Mouse (Mus musculus) lung, postnatal 25 days (tissue): Measurements from ENCODE around the gene Wdr60.
A peak's percentile ranks its signal among the peaks of the same experiment; 100 is the strongest.
"Not testable (repeated sequence)": the region's sequence is repeated elsewhere in the genome, so short reads cannot be mapped to it uniquely, and the experiment has no call there.

Source experiments
- DNase-seq: peaks from one replicate; pipeline ENCODE4 v3.0.0; 2022; ENCODE audit warnings: low spot score

Wdr60 gene

GRCm38 (mm10) chr12:116262555-116263341, at the start of gene Wdr60:
Wdr60 (minus strand) TSS chr12:116263022.
- peak; percentile 88 for DNase-seq

GRCm38 (mm10) chr12:116308612-116309011, 45.8 kb upstream of the Wdr60 start:
- no peak for DNase-seq

- no peak for DNase-seq
These were observed 45.0 kb upstream of the Wdr60 start for GRCm38 (mm10) chr12:116307870-116308269.

DNA sequence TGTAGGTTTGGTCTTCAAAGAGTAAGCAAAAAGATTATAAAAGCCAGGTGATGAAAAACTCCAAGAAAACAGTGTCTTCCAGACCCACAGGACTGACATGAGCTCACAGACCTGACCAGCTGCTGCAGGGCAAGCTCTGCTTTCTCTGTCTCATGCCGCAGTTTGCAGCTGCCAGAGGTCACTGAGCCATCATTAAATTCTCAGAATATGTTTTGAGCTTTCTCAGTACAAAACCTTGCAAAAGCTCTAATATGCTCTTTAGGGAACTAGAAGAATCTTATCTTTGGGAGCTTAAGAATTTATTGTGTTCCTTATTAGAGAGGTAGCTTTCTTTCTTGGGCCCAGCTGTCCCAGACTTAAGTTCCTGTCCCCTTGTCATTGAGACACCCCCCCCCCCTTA, 43.2 kb upstream of the Wdr60 start:
- DNase-seq: no peak

- no peak for DNase-seq
These were observed 39.4 kb upstream of the Wdr60 start for GRCm38 (mm10) chr12:116302181-116302580.

DNA sequence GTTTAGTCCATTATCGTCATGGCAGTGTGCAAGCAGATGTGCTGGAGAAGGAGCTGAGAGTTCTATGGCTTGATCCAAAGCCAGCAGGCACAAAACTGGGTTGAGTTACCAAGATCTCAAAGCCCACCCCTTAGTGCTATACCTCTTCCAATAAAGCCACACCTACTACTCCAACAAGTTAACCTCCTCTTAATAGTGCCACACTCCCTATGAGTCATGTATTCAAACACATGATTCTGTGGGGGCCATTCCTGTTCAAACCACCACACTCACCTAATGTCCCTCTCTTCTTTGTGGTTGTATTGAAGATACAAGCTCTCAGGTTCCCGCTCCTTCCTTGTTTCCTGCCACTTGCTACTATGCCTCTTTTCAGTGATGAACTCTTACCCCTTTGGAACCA, 37.1 kb upstream of the Wdr60 start:
- no peak for DNase-seq

DNA sequence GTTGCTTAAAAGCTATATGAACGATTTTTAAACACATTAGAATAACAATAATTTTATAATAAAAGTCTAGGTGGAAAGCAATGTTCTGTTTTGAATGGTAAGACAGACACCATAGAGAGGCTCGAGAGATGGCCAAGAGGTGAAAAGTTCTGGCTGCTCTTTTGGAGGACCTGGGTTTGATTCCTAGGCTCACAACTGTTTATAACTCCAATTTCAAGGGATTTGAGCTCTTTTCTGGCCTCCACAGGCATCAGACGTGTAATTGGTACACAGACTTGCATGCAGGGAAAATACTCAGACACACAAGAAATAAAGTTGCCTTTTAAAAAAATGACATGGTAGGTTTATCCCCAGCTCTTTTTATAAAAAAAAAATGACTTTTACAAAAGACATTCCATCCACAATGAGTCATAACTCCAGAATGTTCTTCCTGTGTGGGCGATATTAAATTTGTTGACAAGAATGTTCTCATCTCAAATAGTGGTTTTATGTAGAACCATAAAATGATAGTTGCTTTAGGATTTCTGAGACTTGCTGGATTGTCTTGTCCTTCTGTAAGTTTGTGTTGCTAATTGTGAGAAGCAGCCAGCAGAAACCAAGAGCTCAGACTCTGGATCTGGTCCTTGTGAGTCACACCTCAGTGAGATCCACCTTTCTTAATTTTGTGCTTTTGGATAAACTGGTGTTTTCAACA, 30.9 kb upstream of the Wdr60 start:
- DNase-seq: no peak

DNA sequence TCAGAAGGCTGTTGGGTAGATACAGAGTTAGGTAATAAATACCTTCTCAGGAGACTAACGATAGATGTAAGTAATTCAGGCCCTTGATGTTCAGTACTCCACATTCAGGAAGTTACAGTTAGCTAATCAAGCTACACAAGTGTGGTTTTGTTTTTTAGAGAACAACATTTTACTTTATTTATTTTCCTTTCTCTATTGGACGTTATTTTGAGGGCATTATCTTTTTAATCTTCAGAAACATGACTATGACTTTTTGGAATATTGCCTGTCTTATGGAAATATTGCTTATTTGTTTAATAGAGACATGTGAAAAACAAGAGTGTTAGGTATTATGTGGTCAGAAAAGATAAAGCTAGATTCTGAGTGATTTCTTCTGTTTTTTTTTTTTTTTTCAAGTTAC, 30.4 kb upstream of the Wdr60 start:
- no peak for DNase-seq

DNA sequence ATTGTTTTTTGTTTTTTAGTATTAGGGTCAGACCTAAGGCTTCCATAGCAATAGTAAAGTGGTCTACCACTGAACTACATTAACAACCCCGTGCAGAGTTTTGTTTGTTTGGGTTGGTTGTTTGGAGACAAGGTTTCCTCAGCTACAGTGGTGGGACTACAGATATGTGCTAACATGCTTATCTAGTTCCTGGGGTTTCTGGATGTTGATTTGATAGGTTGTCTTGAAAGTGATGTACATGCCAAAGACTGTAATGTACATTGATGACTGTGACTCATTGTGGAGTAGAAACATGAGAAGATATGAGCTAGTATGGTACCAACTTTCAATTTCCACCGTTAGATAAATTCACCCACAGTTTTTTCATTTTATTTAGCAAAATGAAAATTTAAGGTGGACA, 20.7 kb upstream of the Wdr60 start:
- no peak for DNase-seq

DNA sequence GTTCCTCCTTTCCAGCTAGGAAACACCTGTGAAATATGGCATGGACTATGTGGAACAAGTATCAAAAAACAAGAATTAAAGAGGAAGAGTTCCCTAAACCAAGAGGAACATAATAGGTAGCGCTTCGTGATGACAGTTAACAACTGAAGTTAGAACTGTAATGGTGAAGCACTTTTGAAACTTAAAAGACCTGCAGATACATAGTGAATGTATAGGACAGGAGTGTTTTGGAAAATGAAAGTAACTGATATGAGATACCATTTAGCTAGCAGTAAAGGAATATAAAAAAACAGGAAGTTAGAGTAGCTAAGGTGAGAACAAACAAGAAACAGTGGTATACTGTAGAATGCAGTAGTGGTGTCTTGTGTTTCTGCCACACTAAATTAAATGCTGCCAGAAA, 20.0 kb upstream of the Wdr60 start:
- no peak for DNase-seq

DNA sequence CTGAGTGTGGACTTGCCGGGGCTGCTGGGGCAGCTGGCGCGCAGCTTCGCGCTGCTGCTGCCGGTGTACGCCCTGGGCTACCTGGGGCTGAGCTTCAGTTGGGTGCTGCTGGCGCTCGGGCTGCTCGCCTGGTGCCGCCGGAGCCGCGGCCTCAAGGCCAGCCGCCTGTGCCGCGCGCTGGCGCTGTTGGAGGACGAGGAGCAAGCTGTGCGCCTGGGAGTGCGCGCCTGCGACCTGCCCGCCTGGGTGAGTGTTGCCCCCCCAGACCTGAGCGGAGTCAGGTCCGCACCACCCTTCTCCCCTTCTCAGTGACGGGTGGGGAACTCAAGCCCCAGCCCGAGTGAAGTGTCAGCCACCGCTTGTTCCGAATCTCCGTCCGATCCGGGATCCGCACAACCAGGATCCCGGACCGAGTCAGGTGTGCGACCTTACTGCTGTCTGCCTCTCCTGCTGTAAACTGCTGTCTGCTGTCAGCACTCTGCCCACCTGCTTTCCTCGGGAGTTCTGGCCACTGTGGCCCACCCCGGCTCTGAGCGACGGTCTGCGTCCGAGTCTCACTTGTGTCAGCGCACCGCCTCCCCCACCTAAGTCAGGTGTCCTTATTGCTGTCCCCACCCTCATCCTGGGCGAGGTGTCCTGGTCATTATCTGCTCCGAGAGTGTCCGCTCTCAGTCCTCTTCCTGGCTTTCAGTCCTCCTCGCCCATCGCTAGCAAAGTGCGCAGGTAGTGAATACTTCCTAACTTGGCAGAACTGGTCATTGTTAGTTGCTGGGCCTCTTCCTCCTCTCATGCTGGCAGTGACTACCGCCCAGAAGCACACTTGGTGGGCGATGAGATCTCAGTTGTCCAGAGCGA, 18.8 kb upstream of the Wdr60 start:
- peak; percentile 16 for DNase-seq

- DNase-seq: peak; percentile 100
These were observed 18.0 kb upstream of the Wdr60 start, which contains the start of gene Esyt2 for GRCm38 (mm10) chr12:116280653-116281364. Esyt2 (plus strand) TSS chr12:116281196.

GRCm38 (mm10) chr12:116280149-116280652, 17.4 kb upstream of the Wdr60 start:
- no peak for DNase-seq

- DNase-seq: no peak
These were observed 16.4 kb upstream of the Wdr60 start for GRCm38 (mm10) chr12:116279181-116279580.

DNA sequence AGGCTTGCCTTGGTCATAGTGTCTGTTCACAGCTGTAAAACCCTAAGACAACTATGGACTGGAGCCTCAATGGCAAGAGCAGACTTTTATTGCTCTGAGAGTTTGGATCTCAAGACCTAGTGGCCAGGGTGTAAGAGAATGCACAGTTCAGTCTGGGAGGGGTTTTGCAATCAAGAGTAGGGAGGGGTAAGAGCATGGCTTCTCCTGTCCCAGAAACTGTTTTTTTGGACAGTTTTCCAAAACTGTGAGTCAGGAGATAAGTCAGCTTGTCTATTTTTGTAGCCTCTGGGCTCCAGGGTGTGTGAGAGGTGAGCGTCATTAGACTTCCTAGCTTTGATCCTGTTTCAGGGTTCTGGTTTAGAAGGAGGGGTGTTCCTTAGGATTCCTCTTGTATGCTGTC, 15.7 kb upstream of the Wdr60 start:
- no peak for DNase-seq

- DNase-seq: no peak
These were observed 14.1 kb upstream of the Wdr60 start for GRCm38 (mm10) chr12:116276961-116277360.

GRCm38 (mm10) chr12:116275631-116276030, 12.8 kb upstream of the Wdr60 start:
- DNase-seq: no peak

DNA sequence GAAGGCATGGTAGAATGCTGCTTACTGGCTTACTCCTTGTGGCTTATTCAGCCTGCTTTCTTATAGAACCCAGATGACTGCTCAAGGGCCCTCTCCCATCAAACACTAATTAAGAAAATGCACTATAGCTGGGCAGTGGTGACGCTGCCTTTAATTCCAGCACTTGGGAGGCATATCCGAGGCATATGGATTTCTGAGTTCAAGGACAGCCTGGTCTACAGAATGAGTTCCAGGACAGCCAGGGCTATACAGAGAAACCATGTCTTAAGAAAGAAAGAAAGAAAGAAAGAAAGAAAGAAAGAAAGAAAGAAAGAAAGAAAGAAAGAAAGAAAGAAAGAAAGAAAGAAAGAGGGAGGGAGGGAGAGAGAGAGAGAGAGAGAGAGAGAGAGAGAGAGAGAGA, 12.3 kb upstream of the Wdr60 start, which contains the start of gene Gm11027:
Gene Gm11027 (plus strand): TSS at position 301 of the 400 bp plus-strand sequence.
- DNase-seq: not testable (repeated sequence)

- DNase-seq: no peak
These were observed 10.9 kb upstream of the Wdr60 start for GRCm38 (mm10) chr12:116273733-116274132.

- DNase-seq: no peak
These were observed 8.2 kb upstream of the Wdr60 start for GRCm38 (mm10) chr12:116271071-116271470.

DNA sequence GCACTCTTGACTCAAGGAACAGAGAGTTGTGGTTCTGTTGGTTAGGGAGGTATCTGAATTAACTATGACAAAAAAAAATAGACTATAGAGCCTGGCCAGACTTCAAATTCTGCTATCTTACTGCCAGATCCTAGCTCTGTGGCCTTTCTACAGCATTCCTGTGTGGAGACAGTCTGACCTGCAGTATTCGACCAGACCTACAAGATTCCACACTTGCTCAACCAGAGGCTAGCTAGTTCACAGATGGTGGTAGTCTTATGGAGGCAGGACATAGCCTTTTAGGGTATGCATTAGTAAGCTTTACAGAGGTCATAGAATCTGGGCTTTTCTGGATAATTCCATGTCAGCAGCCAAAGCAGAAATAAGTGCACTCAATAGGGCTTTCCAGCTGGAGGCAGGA, 7.7 kb upstream of the Wdr60 start:
- no peak for DNase-seq

DNA sequence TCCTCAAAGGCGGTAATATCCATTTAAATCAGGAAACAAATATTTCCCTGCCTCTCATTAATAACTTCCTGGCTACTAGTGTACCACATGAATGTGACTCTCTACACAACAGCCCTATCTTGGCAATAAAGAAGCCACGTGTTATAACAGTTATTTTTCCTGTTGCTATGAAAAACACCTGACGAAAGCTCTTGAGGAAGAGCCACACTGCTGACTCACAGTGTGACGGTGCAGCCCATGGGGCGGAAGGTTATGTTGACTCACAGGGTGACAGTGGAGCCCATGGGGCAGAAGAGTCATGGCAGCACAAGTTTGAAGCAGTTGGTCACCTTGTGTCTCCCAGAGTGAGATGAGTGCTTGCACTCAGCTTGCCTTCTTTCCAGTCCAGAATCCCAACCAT, 6.6 kb upstream of the Wdr60 start:
- DNase-seq: peak; percentile 42
